Mouse (Mus musculus): ENCODE results near the gene Tnp1.

Gene Tnp1

DNA sequence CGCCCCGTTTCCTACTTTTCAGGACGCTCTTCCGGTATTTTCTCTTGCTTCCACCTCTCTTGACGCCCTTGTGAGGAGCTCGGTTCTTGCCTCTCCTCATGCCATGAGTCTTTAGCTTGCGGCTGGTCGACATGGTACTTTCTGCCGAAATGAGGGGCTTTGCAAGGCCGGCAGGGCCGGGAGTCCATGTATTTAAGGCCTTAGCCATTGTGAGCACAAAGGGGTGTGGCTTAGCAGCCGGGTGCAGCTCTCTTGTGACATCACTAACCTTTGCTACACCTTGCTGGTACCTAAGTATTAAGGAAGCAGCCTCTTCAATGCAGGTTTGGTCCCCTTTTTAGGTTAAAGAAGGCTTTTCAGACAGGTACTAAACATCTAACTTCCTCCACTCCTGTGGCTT is at the start of gene Tnp1:
Gene Tnp1 (minus strand): TSS at position 179 of the 400 bp plus-strand sequence.
- in situ Hi-C loops (cut with MboI): no loop called here

DNA sequence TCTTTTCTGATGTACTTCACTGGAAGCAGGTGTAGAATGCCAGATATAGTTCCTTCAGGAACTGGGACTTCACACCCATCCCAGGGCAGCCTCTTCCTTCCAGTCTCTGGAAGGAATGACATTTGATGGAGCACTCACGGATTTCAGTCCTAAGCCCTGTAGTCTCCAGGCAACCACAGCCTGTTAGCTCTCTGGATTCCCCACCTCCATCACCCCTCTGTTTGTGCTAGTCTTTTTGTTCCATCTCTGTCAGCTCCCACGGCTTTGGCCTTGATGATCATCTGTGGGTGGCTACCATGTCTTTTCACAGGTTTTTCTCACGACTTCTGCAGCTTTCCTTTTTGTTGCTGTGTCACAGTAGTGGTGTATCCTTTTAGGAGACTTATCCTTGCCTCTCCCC is 48.6 kb upstream of the Tnp1 start:
- in situ Hi-C loops (cut with MboI): no loop called here

DNA sequence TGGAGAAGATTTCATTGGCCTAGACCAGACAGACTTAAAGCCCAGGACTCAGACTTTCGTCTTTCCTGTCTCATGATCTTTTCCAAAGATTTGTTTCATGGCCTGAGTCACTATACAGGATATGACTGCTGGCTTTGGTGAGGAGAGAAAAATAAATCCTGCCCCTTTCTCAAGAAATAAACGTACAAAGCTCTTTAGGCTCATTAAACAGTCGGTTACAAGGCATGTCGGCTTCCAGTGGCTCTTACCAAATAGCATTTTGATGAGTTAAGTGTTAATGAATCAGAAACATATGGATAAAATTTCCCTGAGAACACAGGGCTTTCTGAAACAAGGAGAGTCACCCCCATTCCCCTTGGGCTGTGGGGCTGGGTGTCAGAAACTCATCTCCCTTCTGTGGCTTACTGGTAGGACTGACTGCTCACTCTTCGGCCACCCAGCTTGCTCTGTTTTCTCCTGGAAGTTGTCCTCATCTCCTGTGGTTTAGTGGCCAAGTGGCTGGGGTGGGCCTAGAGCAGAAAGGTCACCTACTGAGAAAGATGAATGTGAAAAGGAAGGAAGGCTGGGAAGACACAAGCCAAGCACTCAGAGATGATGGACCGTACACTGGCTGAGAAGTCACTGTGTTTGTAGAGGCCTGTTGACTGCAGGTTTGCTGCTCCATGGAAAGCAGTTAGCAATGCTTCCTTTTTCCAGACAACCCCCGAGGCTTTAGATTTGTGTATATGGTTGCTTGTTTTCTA is 46.0 kb upstream of the Tnp1 start:
- in situ Hi-C loops (cut with MboI): no loop called here

DNA sequence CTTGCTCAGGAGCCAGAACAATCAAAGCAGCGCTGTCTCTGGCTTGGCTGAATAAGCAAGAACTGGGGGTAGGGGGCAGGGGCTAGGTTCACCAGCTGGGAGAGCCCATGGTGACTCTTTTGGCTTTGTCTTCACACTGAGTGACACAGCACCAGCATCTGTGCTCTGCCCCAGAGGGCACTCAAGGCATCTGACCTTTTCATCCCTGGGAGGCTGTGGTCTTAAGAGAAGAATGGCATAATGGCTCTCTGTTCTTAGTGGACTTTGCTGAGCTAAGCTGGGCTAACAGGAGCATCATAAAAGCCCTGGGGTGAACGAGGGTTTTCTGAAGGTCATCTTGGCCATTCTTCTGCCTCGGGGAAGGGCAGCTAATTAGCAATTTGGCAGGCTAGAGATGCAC is 44.6 kb upstream of the Tnp1 start:
- in situ Hi-C loops (cut with MboI): no loop called here

DNA sequence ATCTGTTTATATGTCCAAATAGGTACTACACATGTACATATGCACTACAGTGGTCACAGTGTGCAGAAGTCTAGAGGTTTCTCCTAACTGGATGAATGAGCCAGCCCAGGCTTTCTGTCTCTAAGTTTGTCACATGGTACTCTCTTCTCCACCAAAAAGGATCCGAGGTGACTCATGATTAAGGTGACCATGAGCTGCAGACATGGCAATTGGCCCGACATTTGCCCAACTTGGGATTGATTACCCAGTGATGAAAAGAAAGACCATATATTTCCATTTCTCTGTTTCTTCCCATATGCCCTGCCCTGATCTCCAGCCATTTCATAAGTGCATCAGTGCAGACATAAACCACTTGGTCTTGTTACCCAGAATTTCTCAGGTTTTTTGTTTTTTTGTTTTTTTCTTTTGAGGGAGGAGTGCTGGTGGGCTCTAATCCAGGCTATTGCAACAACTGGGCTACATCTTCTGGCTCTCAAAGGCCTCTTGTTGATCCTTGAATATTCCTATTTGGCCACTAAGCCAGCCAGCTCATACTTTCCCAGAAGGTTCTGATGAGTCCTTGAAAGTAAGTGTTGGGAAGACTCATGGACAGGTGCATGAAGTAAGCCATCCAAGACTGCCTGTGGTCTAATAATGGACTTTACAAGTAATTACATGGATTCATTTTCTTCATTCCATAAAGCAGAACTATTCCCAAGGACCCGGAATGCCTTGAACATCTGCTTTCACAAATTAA is 40.7 kb upstream of the Tnp1 start:
- in situ Hi-C loops (cut with MboI): no loop called here

DNA sequence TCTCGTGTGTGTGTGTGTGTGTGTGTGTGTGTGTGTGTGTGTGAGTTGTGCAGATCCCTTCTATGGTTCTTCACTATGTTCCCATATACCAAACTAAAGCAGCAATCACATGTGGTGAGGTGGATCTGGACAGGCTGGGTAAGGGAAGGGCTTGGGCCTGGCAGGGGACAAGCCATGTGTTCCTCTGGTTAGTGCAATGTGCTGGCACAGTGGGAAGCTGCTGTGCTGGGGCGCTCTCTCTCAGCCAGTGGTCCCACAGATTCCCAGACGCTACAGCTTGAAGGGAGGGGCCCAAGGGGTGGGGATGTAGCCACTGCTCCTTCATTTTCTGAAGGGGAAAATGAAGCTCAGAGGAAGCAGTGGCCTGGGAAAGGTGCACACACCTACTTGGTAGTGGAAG is 40.1 kb upstream of the Tnp1 start:
- in situ Hi-C loops (cut with MboI): no loop called here

DNA sequence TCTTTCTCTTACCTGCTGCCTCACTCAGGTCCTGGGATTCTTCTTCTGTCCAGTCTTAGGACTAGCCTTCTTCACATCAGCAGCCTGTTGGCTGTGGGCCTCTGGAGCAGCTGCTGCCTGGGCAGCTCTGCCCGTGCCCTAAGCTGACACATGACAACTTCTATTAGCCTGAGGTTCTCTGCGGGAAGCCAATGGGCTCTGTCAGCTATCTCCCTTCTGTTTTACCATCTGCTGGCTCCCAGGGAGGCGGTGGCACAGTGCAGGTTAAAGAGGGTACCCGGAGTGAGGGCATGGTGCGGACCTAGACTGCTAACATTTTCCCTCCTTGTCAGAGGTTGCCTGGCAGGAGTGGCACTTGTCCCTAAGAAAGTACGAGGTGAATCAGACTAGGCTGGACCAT is 39.5 kb upstream of the Tnp1 start:
- in situ Hi-C loops (cut with MboI): no loop called here

DNA sequence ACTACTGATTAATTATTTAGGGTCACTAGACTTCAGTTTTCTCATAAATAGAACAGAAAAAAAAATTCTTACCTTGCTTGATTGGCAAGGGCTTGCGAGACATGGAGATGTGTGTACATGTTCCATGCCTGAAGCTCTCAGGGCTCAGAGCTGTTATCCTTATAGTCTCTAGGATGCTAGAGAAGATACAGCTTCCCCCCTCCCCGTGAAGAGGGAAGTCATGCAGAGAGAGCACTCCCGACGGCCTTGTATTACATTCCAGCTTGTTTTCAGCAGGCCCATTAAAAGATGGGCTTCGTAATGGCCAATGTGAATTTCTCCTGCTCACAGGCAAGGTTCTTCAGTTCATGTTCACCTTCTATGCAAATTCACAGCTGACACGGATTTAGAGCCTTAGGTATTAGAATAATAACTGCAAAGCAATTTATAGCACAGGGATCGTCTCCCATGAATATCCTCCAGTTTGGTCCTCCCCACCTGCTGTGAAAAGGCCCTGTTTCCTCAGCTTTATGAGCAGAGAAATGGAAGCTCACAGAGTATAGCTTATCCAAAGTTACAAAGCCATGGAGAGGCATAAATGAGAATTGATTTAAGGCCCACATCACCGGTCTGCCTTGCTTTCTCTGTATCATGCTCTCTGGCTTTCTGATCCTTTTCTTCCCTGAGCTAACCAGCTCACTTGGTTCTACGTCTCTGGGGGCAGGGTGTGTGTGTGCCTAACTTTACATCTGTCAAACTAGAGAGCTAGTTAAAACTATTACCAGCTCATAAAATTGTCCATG is 38.0 kb upstream of the Tnp1 start:
- in situ Hi-C loops (cut with MboI): no loop called here

DNA sequence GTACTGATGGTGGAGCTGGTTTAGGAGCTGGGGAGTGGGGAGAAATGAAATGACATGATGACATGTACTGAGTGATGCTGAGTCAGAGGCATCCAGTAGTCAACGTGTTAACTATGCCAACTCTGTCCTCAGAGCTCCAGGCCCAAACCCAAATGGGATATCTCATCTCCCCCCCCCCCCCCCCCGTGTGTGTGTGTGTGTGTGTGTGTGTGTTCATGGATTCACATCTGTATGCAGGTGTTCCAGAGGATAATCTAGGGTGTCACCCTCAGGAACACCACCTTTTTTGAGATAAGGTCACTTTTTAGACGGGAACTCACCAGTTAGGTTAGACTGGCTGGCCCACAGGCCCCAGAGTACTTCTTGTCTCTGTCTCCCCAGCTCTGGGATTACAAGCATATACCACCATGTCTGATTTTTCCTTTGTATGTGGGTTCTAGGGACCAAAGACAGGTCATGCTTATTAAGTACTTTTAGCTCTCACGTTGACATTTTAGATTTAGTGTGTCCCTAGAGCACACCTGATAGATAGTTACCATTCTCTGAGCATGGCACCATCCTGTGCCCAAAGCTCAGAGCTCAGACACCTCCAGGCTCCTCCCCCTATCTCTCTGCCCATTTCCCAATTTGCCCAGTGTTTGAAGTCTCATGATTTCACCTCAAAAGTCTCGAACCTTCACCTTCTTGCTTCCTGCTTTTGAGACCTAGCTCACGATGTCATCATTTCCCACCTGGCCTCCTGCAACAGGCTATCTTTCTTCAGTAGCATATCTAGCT is 31.4 kb upstream of the Tnp1 start:
- in situ Hi-C loops (cut with MboI): no loop called here

DNA sequence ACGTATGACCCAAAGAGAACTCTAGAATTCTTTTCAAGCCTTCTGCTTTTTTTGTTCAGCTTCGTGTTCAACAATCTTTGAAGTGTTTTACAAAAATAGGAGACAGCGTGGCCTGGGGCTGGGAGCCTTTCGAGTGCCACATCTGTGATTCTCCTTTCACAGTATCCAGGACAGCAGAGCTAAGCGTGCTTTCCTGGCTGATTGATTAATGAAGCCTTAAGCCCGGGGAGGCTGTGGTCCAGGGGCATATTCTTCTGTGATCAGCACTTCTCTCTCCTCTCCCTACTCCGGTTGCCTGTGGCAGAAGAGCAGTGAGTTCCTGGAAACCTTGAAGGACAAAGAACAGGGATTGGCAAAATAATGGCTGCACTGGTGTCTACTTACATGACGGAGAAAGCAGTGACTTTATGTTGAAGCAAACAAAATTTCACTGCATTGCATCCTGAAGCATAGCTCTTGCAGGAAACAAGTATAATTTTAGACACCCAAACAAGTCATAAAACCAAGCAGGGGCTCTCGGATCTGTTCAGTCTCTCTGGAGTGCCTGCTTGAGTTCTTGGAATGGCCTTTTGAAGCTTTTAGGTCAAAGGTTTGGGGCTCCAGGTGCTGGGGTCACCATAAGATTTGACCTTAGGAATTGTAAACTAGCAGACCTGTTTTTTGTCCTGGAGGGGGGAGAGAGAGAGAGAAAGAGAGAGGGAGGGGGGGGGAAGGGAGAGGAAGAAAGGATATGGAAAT is 30.4 kb upstream of the Tnp1 start:
- in situ Hi-C loops (cut with MboI): no loop called here

DNA sequence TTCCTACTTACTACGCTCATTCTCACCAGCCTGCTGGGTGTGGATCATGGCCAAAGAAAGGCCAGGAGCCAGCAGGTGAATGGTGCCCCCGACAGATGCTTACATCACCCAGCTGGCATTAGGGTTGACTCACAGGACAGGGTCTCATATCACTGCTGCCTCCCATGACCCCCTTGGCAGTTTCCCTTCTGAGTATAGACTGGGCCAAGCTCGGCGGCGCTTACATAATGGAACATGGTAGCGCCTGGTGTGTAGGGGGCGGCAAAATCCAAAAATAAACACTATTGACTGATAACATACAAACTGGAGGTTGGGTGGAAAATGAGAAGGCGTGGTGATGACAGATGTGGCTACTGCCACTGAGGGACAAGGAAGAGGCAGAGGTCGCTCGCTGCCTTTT is 28.0 kb upstream of the Tnp1 start:
- in situ Hi-C loops (cut with MboI): no loop called here

DNA sequence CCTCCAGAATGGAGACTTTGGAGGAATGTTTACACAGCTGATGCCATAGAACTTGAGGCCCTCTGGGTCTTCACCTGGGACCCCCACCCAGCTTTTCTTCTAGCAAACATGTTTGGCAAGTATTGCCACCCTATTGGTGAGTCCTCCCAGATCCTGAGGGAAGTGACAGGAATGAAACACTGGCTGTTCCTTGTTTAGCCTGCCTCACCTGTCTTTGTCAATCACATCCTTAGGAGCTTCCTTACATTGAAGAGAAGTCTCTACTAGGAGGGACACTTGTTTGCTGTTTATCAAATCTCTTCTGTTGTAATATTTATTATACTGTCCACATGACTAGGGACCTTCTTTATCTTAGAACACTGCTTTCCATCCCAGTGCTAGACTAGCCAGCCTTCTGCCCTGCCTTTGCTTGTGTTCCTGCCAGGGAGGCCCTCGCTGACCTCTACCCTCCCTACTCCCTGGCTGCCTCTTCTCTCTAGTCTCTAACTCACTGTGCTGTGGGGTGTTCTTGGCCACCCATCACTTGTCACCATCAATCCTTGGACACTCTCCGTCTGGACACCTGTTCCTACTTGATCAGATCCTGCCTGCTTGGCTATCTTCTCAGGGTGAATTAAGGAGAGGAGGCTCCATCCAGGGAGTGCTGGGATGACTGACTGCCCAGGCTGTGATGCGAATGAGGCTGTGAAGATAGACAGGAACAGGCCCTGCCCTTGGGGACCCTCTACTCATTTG is 25.1 kb upstream of the Tnp1 start:
- in situ Hi-C loops (cut with MboI): no loop called here

DNA sequence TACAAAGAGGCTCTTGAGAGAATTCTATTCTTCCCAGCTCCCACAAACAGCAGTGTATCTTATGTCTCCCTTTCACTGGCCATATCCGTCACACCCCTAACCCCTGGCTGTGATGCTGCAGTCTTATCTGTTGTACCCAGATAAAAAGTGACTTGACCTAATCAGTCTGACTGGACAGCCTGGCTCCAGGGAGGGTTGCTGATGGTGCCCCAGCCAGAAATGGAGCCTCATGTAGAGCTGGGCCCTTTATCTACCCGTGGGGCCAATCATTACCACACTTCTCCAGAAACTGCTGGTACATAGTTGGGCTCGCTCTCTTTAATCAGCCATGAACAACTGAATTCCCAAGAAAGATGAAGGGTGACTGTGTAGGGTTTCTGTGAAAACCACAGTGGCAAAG is 22.8 kb upstream of the Tnp1 start:
- in situ Hi-C loops (cut with MboI): no loop called here

DNA sequence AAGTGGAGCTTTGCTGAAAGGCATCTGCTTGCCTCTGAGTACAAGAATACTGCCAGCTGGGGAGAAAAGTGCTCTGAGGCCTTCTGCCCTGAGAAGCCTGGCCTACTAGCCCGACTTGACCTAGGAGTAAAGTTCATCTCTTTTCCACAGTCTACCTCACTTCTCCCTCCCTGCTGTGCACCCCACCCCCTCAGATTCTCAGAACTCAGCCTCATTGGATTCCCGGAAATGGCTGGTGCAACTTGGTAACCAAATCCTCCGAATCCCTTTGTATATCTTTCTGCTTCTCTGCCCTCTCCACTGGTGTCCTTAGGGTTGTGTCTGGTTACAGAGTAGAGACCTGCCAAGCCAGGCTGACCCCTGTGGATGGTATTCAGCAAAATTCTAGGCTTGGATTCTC is 20.8 kb upstream of the Tnp1 start:
- in situ Hi-C loops (cut with MboI): no loop called here

DNA sequence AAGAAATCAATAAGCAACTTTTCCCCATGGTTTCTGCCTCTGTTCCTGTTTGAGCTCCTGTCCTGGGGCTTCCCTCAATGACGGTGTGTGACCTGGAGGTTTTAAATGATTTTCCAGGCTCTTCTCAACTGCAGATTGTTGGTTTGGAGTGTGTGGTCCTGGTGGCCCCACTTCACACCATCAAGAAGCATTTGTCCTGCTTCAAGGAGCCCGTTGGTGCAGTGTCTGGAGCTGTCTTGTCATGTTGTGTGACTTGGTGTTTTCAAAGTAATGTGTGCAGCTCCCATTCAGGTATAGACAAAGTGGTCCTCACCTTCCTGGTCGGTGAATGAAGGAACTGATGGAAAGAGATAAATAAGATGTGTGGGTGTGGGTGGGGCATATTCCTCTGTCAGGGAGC is 20.0 kb upstream of the Tnp1 start:
- in situ Hi-C loops (cut with MboI): no loop called here

DNA sequence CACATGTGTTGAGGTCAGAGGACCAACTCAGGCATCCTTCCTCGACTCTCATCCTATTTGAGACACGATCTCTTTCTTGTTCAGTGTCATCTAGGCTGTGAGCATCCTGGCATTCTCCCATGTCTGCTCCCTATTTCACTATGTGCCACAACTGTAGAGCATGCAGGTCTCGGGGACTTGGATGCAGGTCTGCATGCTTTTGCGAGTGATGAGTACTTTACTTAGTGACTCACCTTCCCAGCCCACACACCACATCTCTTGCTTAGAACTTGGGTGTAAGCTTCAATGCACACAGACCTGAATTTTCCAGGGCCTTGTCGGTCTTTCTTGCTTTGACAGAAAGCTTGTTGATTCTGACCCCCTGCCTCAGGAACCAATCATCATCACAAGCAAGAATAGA is 16.8 kb upstream of the Tnp1 start:
- in situ Hi-C loops (cut with MboI): no loop called here

DNA sequence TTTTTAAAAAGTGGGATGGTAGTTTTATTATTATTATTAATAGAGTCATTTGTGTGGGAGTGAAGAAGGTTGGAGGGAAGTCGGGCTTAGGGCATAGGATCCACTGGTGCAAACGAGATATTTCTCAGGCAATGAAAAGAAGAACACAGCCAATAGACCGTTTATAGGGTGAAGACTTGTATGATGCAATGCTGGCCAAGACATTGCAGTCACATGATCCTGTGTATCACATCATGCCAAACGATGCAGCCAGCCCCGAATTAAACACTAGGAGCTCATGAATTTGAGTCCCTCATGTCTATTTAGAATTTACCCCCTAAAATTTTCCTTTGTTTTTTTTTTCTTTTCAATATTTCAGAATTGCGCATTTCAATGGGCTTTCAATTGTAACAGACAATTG is 13.0 kb upstream of the Tnp1 start:
- in situ Hi-C loops (cut with MboI): no loop called here

DNA sequence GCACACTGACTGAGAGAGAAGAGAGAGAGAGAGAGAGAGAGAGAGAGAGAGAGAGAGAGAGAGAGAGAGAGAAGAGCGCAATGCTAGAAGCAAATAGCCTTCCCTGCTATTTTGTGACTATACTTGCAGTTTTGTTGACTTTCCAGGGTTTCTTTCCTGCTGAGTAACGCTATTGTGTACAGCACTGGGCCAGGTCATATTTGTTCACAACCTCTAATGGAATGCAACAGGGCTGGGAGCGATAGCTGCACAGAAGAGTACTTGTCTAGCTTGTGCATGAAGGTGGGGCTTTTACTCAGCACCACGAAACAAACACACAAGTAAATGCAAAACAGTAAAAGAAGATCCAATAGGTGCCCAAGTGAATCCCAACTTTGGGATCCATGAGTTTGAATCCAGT is 11.7 kb upstream of the Tnp1 start:
- in situ Hi-C loops (cut with MboI): no loop called here

DNA sequence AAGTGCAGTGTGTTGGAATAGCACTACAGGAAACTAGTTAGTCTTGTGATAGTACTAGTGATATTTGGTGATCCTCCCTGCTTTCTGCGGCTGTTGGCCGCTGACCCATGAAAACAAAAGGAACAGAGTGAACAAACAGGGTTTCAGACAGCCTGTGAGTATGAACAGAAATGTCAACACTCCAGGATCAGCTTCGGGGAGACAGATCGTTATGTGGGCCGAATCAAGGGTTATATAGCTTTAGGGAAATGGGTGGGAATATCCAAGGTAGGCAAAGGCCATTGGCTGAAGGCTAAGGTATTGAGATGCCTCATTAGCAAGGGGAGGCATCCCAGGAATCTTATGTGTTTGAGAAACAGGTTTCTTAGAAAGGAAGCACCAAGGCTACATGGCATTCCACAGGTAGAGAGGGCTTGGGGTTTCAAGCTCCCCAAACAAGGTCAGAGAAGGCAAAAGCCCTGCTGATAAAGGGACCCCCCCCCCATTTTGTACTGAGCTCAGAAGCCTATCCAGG is 11.1 kb upstream of the Tnp1 start:
- in situ Hi-C loops (cut with MboI): no loop called here

DNA sequence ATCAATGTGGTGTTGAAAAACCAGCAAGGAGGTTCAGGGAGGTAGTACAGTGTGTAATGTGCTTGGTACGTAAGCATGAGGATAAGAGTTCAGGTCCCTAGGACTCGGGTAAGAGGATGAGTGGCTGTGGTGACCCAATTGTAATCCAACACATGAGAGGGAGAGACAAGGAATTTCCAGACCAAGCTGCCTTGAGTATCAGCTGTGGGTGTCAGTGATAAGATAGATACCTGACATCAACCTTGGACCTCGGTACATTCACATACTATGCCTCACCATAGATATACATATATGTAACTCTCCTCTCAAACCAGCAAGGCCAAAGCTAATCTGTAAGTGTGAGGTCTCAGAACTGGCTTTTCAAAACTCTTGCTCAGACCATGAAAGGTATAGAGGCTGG is 10.4 kb upstream of the Tnp1 start:
- in situ Hi-C loops (cut with MboI): no loop called here

DNA sequence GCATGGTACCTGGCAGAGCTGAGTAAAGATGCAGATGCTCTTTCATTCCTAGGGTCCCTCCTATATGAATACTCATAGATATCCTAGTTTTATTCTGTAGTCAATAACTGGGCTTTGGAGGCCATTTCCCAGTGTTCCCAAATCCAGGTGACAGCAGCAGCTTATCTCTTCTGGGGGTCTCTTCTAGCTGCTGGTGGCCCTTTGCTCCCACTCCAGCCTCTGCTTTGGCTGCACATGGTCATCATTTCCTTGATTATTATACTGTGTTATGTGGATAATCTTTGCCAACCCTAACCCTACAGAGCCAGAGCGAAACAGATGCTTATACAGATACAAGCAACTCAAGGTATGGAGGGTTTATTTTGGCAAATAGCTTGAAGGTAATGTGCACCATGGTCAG is 8.9 kb downstream of the Tnp1 start:
- in situ Hi-C loops (cut with MboI): no loop called here
